8 mouse cellular contexts compared by ENCODE assay signal in the genomic region with DNA sequence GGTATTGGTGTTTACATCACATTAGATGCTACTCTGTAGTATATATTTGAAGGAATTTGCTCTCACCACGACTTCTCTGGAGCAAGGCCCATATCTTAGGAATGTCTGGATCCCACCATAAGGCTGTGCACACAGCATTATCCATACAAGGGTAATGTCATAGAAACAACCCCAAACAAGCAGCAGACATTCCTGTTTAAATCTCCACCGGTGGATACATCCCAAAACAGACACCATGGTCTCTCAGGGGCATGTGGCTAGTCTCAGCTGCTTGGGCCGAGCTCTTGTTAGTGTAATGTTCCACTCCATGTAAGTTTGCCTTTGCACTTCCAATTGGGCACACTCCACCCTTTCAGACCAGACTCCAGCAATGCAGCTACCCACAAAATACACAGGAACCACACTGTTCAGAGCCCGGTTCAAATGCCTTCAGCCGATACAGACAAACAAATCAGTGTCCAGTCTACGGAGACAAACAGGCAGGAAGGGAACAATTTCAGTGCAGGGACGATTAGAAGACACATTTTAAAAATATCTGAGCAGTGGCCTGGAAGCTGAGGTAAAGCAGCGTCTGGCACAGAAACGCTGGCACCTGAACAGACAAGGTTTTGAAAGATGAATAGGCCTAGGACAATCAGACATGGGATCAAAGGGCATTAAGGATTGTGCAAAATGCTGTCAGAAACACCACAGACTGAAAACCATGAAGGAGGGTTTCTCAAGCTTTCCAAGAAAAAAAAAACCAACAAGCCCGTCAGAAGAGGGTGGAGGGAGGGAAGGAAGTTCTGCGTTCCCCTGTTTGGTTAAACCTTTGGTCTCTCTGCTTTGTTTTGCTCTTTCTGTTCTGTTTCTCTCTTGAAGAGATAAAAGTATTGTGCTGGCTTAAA. TPM values are rescaled to one million over a fixed set of nuclear protein-coding genes. Genes with fewer than 3 reads are reported as not detected.
A peak's percentile ranks its signal among the peaks of the same experiment; 100 is the strongest.
DNase-seq lines count a peak whose midpoint lies in the region; ATAC-seq and TF ChIP-seq lines count a peak whose summit lies in the region.

No protein-coding gene starts in this region.

- no peak for TF ChIP-seq EP300 in lung, postnatal 0 days (IDR thresholded peaks at IDR 0.05)
- TF ChIP-seq EP300 in stomach, postnatal 0 days (optimal IDR thresholded peaks at IDR 0.05), result no peak

- H3K4me1 ChIP-seq in forebrain, embryonic 12.5 days, result peaks cover 25% of the 10 kb centered on the region
- H3K4me1 ChIP-seq in intestine, embryonic 14.5 days (replicated peaks; ENCODE audit: control insufficient read depth, insufficient read depth, low read length), result peaks cover 19% of the 10 kb centered on the region
- H3K4me1 ChIP-seq in lung, postnatal 0 days (ENCODE audit: insufficient read depth, low read depth, low read length), result peaks cover 7% of the 10 kb centered on the region
- no peaks in the 10 kb centered on the region; the same call in 1 of the 2 replicates for H3K4me1 ChIP-seq in stomach, postnatal 0 days (replicated peaks; ENCODE audit: control insufficient read depth, insufficient read depth)

- H3K9me3 ChIP-seq in forebrain, embryonic 12.5 days, result no peaks in the 10 kb centered on the region
- no peaks in the 10 kb centered on the region for H3K9me3 ChIP-seq in intestine, embryonic 14.5 days (ENCODE audit: control insufficient read depth, low read length)
- H3K9me3 ChIP-seq in lung, postnatal 0 days (ENCODE audit: low read length), result no peaks in the 10 kb centered on the region
- no peaks in the 10 kb centered on the region for H3K9me3 ChIP-seq in stomach, postnatal 0 days (ENCODE audit: control insufficient read depth, low read length)

- H3K9ac ChIP-seq in forebrain, embryonic 12.5 days, result no peak overlapping the region
- peak overlapping the region; percentile 88 for H3K9ac ChIP-seq in intestine, embryonic 14.5 days (ENCODE audit: low read length)
- no peak overlapping the region for H3K9ac ChIP-seq in lung, postnatal 0 days (replicated peaks; ENCODE audit: low read depth)
- H3K9ac ChIP-seq in stomach, postnatal 0 days (ENCODE audit: low read length), result peak overlapping the region; percentile 94

- peak overlapping the region; percentile 84 for H3K4me3 ChIP-seq in forebrain, embryonic 12.5 days (replicated peaks)
- H3K4me3 ChIP-seq in intestine, embryonic 14.5 days (ENCODE audit: low read depth, low read length), result peak overlapping the region; percentile 74
- H3K4me3 ChIP-seq in lung, postnatal 0 days (ENCODE audit: low read depth, low read length), result peak overlapping the region; percentile 89
- H3K4me3 ChIP-seq in stomach, postnatal 0 days (ENCODE audit: low read depth, low read length), result peak overlapping the region; percentile 66

- H3K27me3 ChIP-seq in forebrain, embryonic 12.5 days, result peaks cover 10% of the 10 kb centered on the region
- H3K27me3 ChIP-seq in intestine, embryonic 14.5 days (replicated peaks; ENCODE audit: control insufficient read depth, insufficient read depth, low read length), result no peaks in the 10 kb centered on the region
- H3K27me3 ChIP-seq in lung, postnatal 0 days (replicated peaks; ENCODE audit: insufficient read depth, low read length), result no peaks in the 10 kb centered on the region
- H3K27me3 ChIP-seq in stomach, postnatal 0 days (ENCODE audit: control insufficient read depth, insufficient read depth, low read length), result no peaks in the 10 kb centered on the region

- H3K36me3 ChIP-seq in forebrain, embryonic 12.5 days (replicated peaks), result no peaks in the 10 kb centered on the region
- no peaks in the 10 kb centered on the region for H3K36me3 ChIP-seq in intestine, embryonic 14.5 days (ENCODE audit: control insufficient read depth, insufficient read depth, low read length)
- no peaks in the 10 kb centered on the region for H3K36me3 ChIP-seq in lung, postnatal 0 days (ENCODE audit: insufficient read depth, low read length)
- H3K36me3 ChIP-seq in stomach, postnatal 0 days (ENCODE audit: control insufficient read depth, insufficient read depth, low read length), result no peaks in the 10 kb centered on the region

- no peak for ATAC-seq in forebrain, embryonic 12.5 days (ENCODE audit: low FRiP score)
- 0 out of 2 replicates have a peak, but pooled peaks have one; percentile 10 for ATAC-seq in intestine, embryonic 14.5 days (replicated peaks; ENCODE audit: low FRiP score, low TSS enrichment, low read depth)
- ATAC-seq in lung, postnatal 0 days, result no peak
- no peak for ATAC-seq in stomach, postnatal 0 days (ENCODE audit: low FRiP score, low TSS enrichment)

- peak; percentile 38 for DNase-seq in right cerebral cortex, postnatal 25 days
- no peak for DNase-seq in right cerebral cortex, postnatal 14 days
- peak; percentile 67 for DNase-seq in intestine, embryonic 14.5 days (ENCODE audit: low spot score)
- peak; percentile 68 for DNase-seq in lung, postnatal 0 days (ENCODE audit: low spot score)
- no peak for DNase-seq in stomach, postnatal 0 days (ENCODE audit: low spot score)
- DNase-seq in spleen, adult 12 weeks (ENCODE audit: low spot score), result no peak
- DNase-seq in thymus, postnatal 10 days (ENCODE audit: low spot score in 2 of 2), result no peak

- TF ChIP-seq CTCF in lung, postnatal 0 days (IDR thresholded peaks at IDR 0.05), result no peak
- TF ChIP-seq CTCF in stomach, postnatal 0 days (IDR thresholded peaks at IDR 0.05; ENCODE audit: low read depth), result no peak

- H3K27ac ChIP-seq in forebrain, embryonic 12.5 days, result 0 out of 2 replicates have a peak overlapping the region, but pooled peaks have one; percentile 31
- H3K27ac ChIP-seq in intestine, embryonic 14.5 days (ENCODE audit: low read depth), result peak overlapping the region; percentile 52; the same call in 1 of the 2 replicates
- peak overlapping the region; percentile 87 for H3K27ac ChIP-seq in lung, postnatal 0 days (ENCODE audit: low read length)
- H3K27ac ChIP-seq in stomach, postnatal 0 days (replicated peaks), result peak overlapping the region; percentile 90

- H3K4me2 ChIP-seq in forebrain, embryonic 12.5 days, result peak overlapping the region; percentile 79
- H3K4me2 ChIP-seq in intestine, embryonic 14.5 days (ENCODE audit: low read length), result peak overlapping the region; percentile 79
- peak overlapping the region; percentile 84 for H3K4me2 ChIP-seq in lung, postnatal 0 days (replicated peaks; ENCODE audit: low read depth, low read length)
- peak overlapping the region; percentile 89 for H3K4me2 ChIP-seq in stomach, postnatal 0 days (replicated peaks; ENCODE audit: low read depth)

- WGBS in forebrain, embryonic 12.5 days, result 27% methylated on average over 11 of the region's 11 CpGs
- WGBS in intestine, embryonic 14.5 days, result 6% methylated on average over 11 of the region's 11 CpGs
- 3% methylated on average over 11 of the region's 11 CpGs for WGBS in lung, postnatal 0 days
- 6% methylated on average over 11 of the region's 11 CpGs for WGBS in stomach, postnatal 0 days

RNA-seq across cellular contexts. Expression of gene Rnf217, which starts 1.8 kb away (rescaled TPM):
- polyA plus RNA-seq in forebrain, embryonic 12.5 days (2016; fragmentation: Nextera tagmentation; extraction: Ambion mirVana), result 1.4 and 1.6 TPM in 2 replicates
- polyA plus RNA-seq in intestine, embryonic 14.5 days (2014; fragmentation: Nextera tagmentation; extraction: Ambion mirVana), result 3.0 and 3.5 TPM in 2 replicates
- polyA plus RNA-seq in lung, postnatal 0 days (2015; fragmentation: Nextera tagmentation; extraction: Ambion mirVana), result 1.6 TPM in 2 replicates
- polyA plus RNA-seq in stomach, postnatal 0 days (2015; fragmentation: Nextera tagmentation; extraction: Ambion mirVana), result 1.1 and 1.2 TPM in 2 replicates

Comparison
In these comparisons a context has a peak if more than half of its experiments do, and no peak if none do; other contexts are left out.
1. DNase-seq: peak in right cerebral cortex, postnatal 25 days (single experiment), intestine, embryonic 14.5 days (single experiment) and lung, postnatal 0 days (single experiment); none in right cerebral cortex, postnatal 14 days (single experiment), stomach, postnatal 0 days (single experiment), spleen, adult 12 weeks (single experiment) and thymus, postnatal 10 days (0 of 2).
2. H3K27ac ChIP-seq: peak in every context shown above with its lines; median percentile 90 in stomach, postnatal 0 days; 87 in lung, postnatal 0 days; 52 in intestine, embryonic 14.5 days; 31 in forebrain, embryonic 12.5 days.
3. H3K9ac ChIP-seq: peak in intestine, embryonic 14.5 days (single experiment) and stomach, postnatal 0 days (single experiment); none in forebrain, embryonic 12.5 days (single experiment) and lung, postnatal 0 days (single experiment).
4. Peak in every context shown above with its lines, with median percentiles within 50 percentile points of each other: H3K4me2 ChIP-seq and H3K4me3 ChIP-seq.